Mouse (Mus musculus) heart, postnatal 4 days (tissue): ENCODE results near the gene Atp2a2. TPM values are rescaled to one million over a fixed set of nuclear protein-coding genes. Genes with fewer than 3 reads are reported as not detected.

Experiments
- DNase-seq: peaks from one replicate; pipeline ENCODE4 v3.0.0; 2021
- total RNA-seq, 2 experiments: library from RNA; stranded (reverse); gene quantifications; 2 replicates each; pipeline ENCODE4 v1.2.3; 2021

Gene Atp2a2
- total RNA-seq, 2 experiments from 2014 or later = 5,023 to 5,799 TPM

GRCm38 (mm10) chr5:122519043-122519660 is 17.1 kb upstream of the Atp2a2 start:
- DNase-seq = no peak

DNA sequence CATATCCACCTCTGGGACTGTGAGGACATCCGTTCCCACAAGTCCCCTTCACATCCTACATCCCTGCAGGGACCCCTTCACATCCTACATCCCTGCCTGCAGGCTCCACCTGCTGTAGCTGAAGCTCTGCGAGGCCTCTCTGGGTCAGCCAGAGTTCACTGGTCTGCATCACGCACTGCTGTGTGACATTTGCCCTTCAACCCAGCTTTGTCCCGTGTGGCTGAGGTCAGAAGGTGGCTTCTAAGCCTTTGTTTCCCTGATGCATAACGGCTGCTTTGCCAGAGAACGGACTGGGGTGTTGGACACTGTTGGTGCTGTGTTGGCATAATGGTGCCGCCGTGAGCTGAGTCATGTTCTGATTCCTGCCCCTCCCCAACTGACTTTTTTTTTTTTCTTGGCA is 16.2 kb upstream of the Atp2a2 start:
- no peak for DNase-seq

DNA sequence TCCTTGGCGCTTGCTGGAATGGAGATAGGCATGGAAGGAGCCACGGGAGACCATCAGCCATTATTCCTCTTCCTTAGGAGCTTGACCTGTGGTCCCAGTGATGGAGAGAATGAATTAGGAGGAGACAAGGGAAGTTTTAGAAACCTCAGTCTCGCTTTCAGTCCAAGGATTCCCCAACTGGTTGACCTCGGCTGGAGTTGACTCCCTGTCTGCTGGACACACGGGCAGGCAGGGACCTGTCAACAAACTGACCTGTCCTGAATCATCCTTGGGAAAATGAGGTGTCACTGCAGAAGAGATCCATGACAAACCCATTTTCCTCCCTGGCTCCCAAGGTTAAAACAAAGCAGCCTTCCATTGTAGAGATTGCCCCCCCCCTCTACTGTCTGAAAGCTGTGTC is 14.9 kb upstream of the Atp2a2 start:
- no peak for DNase-seq

GRCm38 (mm10) chr5:122516029-122516730 is 14.2 kb upstream of the Atp2a2 start:
- no peak for DNase-seq

GRCm38 (mm10) chr5:122514127-122514521 is 12.1 kb upstream of the Atp2a2 start:
- no peak for DNase-seq

- DNase-seq = peak; percentile 64
These were observed 11.5 kb upstream of the Atp2a2 start for GRCm38 (mm10) chr5:122513421-122514126.

DNA sequence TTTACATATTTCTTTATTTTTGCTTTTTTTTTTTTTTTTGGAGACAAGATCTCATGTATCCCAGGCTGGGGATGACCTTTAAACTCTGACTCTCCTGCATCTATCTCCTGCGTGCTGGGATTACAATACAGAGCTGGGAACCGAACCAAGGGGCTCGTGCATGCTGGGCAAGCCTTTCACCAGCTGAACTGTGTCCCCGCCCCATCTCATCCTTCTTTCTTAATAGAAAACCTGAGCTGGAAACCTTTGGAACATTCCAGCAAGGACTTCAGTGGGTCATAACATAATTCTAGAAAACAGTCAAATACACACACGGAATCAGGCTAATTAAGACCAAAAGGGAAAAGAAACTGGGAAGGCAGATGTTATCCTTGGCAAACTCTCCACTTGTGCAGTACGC is 10.0 kb upstream of the Atp2a2 start:
- no peak for DNase-seq

DNA sequence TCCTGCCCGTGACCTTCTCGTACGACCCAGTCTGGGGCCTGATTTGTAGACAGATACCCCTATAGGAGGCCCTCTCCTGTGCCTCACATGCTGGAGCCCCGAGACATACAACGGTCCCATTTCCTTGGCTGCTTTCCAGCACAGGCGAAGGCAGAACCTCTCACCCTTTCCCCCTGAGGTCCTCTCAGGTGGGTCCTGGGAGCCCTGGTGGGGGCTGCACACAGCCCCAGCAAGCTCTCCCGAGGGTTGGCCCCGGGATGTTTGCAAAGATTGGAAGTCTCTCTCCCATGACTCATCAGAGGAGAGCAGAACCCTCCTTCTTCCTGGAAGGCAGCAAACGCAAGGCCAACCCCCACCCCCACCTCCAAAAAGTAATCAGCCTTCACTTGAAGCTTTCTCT is 9.4 kb upstream of the Atp2a2 start:
- DNase-seq = peak; percentile 44

DNA sequence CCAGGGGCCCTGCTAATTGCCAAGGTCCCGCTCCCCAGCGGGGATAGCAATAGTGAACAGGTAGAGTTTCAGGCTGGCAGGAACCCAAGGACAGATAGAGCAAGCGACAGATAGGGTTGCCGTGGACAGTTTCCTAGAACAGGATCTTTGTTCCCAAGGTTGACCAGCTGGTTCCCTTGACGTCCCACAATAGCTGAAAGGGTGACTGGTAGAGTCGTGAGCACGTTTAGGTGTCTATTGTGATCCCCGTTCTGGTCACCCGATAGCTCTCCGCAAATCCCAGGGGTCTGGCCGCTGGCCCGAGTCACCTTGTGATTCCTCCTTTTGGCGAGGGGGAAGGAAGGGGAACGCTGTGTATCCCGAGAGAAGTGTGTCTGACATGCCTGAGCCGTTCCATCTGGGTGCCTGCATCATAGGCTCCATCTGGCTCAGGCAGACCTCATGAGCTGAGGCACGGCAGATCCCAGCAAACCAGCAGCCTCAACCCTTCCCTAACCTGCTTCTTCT is 8.7 kb upstream of the Atp2a2 start:
- peak; percentile 84 for DNase-seq

DNA sequence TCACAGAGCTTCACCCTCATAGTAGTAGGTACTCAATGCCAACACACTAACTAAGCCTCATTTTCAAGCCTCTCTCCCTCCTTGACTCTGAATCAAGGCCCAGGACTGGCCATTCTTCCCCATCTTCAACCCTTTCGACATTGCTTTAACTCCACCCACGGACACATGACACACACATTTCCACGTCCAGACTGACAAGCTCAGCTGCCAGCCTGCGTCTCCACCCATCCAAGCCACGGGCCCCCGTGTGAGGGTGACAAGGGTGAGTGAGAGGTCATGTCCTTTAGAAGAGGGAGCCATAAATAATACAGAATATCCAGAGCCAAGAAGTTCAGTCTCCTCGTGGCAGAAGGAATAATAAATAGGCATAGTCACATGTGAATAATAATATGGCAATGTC is 7.6 kb upstream of the Atp2a2 start:
- peak; percentile 76 for DNase-seq

DNA sequence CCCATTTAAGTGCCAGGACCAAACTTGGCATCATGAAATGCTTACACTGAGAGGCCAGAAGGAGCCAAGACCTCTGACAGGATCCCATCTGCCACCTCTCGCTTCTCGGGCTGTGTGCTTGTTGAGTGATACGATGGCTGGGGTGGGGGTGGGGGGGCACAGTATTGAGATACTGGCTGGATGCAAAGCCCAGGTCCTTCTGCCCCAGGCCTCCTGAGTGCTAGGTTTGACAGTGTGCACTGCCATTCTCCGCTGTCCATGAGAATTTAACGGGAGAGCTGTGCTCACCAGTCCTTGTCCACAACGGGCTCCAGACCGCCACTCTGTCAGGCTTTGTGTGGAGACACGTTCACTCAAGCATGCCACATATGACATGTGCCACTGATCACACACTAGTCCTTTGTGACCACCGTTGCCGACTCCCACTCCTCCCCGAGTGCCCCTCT is 6.9 kb upstream of the Atp2a2 start:
- no peak for DNase-seq

DNA sequence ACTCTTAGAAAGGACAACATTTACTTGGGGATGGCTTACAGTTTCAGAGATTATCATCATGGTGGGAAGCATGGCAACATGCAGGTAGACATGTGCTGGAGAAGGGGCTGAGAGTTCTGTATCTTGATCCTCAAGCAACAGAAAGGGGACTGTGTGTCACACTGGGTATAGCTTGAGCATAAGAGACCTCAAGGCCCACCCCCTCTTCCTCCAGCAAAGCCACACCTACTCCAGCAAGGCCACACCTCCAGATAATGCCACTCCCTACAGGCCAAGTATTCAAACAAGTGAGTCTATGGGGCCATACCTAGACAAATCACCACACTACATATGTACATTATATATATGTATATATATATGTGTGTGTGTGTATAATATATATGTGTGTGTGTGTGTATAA is 5.4 kb upstream of the Atp2a2 start:
- DNase-seq = no peak

- DNase-seq = no peak
These were observed 4.4 kb upstream of the Atp2a2 start for GRCm38 (mm10) chr5:122506462-122506861.

DNA sequence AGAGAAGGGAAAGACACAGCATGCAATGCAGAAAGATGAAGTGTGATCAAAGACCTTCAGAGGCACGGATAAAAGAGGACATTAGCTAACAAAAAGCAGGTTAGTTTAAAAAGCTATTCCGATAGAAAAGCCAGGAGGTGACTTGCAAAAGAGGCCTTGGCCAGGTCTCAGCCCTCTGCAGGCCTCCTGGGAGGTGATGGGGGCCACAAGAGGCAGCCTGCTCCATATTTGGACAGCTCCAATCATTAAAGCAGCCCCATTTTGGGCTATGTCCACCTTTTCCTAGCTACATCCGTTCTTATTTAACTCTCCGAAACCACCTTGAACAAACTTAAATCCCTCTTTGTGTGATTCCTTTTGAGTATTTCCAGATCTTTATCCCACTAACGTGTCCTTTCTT is 3.5 kb upstream of the Atp2a2 start:
- DNase-seq = no peak

DNA sequence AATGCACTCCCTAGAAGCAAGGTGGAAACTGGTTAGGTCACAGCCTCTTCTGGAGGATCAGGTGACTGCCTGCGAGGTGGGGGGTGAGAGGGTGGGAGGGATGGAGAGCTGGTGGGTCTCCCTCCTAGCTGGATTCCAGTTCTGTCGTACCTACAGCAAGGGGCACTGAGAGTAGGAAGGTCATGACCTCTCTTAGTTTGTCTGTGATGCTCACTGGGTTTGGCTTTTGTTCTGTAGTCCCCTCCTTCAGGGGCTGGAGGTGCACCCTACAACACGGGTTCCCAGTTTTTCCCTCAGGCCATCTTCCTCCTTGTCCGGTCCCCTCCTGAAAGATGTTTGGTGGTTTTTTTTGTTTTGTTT is 1.7 kb upstream of the Atp2a2 start:
- DNase-seq = no peak

DNA sequence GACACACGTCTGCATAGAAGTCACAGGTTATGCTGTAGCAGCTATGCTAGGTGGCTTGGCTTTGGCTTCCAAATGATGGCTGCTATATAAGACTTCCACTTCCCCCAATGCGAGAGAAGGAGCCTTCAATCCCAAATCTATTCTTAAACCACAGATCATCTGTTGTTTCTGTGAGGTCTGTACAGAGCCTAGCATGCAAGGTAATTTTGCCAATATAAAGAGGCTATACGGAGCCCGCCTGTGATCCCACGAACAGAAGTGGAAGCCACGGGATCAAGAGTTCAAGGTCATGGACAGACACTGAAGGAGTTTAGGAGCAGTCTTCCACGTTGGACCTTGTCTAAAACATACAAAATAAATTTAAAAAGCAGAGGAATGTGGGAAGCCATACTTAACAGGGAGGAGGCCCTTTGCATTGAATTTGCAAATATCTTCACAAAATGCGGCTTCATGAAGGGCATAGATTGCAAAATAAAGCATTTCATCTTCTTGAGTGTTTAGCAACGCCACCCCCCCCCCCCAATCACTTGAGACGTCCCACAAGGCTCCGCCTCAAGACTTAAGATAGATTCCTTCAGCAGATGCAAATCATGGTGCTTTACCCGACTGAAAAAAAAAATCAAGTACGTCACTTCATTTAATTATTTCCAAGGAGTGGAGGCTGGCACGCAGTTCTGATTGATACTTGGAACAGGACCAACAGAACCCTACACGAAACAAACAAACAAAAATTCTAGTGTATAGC is 1.2 kb upstream of the Atp2a2 start:
- no peak for DNase-seq

DNA sequence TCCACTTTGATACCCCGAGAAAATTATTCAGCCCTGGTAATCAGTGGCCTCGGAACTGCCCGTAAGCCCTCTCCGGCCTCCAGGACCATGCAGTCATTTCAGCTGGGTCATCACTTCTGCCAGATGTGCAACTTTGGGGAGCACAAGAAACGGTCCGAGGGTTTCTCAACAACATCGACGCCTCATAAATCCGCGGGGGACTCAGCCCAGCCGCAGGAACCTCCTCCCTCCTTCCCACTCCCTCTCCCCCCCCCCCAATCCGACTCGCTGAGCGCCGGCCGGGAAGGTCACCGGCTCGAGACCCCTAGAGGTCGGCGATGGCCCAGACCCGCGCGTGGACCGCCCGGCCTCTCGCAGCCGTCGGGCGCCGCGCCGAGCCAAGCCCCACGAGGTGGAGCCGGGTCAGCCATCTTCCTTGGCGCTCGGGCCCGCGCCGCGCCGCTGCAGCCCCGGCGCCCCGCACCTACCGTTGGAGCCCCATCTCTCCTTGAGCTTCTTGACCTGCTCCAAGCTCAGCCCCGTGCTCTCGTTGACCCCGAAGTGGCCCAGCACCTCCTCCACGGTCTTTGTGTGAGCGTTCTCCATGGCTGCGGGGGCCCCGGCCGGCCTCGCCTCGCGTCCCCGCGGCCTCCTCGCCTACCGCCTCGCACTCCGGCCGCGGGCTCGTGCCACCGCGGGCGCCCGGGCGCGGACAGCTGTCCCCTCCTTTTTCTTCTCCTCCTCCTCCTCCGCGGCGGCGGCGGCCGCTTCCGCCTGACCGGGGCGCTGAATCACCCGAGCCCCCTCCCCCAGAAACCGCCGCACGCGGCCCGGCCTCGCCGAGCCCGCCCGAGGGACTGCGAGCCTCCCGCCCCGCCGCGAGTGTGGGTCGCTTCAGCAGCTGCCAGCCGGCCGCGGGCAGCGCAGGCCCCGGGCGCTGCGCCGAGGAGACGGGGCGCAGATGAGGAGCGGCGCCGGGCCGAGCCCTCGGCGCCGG is 636 bp downstream of the Atp2a2 start:
- peak; percentile 76 for DNase-seq

DNA sequence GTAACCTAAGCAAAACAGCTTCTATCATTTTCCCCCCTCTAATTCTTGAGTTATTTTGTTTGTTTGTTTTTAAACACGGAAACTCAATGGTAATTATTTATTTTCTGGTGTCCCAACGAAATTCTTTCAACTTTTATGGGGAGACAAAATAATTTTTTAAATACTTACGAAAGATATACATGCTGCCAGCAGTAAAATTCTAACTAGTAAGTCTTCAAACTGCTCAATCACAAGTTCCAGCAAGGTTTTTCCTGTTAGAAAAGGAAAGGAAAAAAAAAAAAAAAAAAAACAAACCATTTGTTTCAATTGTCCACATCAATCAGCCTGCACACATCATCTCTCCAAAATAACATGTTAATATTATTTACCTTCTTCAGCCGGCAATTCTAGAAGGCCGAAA is 1.5 kb downstream of the Atp2a2 start:
- DNase-seq = no peak

GRCm38 (mm10) chr5:122500141-122500540 is 1.9 kb downstream of the Atp2a2 start:
- DNase-seq = peak; percentile 58

GRCm38 (mm10) chr5:122498046-122498445 is 4.0 kb downstream of the Atp2a2 start:
- DNase-seq = no peak

GRCm38 (mm10) chr5:122496990-122497389 is 5.0 kb downstream of the Atp2a2 start:
- DNase-seq = no peak

DNA sequence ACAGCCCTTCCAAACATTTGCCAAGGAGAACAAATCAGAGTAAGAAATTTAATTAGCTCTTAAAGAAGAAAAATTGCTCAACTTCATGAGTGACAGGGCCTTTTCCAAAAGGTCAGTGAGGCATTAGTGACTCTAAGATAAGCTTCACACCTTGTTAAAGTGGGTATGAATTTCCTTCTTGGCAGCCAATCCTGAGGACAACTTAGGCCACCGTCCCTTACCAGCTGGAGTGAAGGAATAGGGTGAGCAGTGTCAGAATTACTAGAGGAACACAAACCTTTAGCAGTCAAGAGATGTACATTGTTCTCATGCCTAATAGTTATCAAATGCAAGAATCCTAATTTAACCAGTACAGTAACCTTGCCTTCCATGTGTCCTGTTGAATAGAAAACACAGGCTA is 7.6 kb downstream of the Atp2a2 start:
- DNase-seq = no peak
